ENCODE assay signal across 8 mouse cellular contexts in genomic region chr11:77982441-77982905, GRCm38 (mm10). TPM values are rescaled to one million over a fixed set of nuclear protein-coding genes. Genes with fewer than 3 reads are reported as not detected.
DNase-seq lines count a peak whose midpoint lies in the region; ATAC-seq and TF ChIP-seq lines count a peak whose summit lies in the region.

Gene Phf12 (plus strand): TSS chr11:77982754.

- H3K4me3 ChIP-seq in ES-E14 (ENCODE audit: insufficient read depth in 1 of 2, low read depth in 1 of 2, low read length in 2 of 2, poor library complexity in 1 of 2, severe bottlenecking in 1 of 2): peak within 1 kb of the TSS; percentile 77 to 88
- H3K4me3 ChIP-seq in forebrain, embryonic 15.5 days: peak within 1 kb of the TSS; percentile 83
- H3K4me3 ChIP-seq in lung, adult 2 months (replicated peaks; ENCODE audit: extremely low read depth, low read depth, low read length): peak within 1 kb of the TSS; percentile 99

- H3K4me1 ChIP-seq in ES-E14 (ENCODE audit: control insufficient read depth in 2 of 2, insufficient read depth in 2 of 2, low read length in 2 of 2, poor library complexity in 1 of 2): peaks cover 2 to 3% of the 10 kb centered on the region in 2 experiments; a peak in 2 of 4 replicates
- peaks cover 26% of the 10 kb centered on the region for H3K4me1 ChIP-seq in forebrain, embryonic 15.5 days
- H3K4me1 ChIP-seq in lung, adult 2 months (ENCODE audit: control insufficient read depth, insufficient read depth, low read length): peaks cover 6% of the 10 kb centered on the region; the same call in 1 of the 2 replicates

- DNase-seq in ES-E14 (ENCODE audit: low read depth, low spot score): peak; percentile 96
- DNase-seq in cerebellum, adult 11-12 months: peak; percentile 100
- DNase-seq in heart, postnatal 25 days (ENCODE audit: low spot score): peak; percentile 100
- peak; percentile 100 for DNase-seq in layer of hippocampus, adult 18-20 months (ENCODE audit: low spot score in 2 of 2)
- DNase-seq in lung, adult 2 months: peak; percentile 99
- peak; percentile 100 for DNase-seq in thymus, adult 18-20 months

- peak within 1 kb of the TSS; percentile 96 for H3K27ac ChIP-seq in ES-E14 (ENCODE audit: insufficient read depth, low read depth, low read length, poor library complexity, severe bottlenecking)
- H3K27ac ChIP-seq in forebrain, embryonic 15.5 days (replicated peaks): peak within 1 kb of the TSS; percentile 99

- no peaks in the 10 kb centered on the region for H3K27me3 ChIP-seq in forebrain, embryonic 15.5 days

- ATAC-seq in forebrain, embryonic 15.5 days (replicated peaks): peak; percentile 88
- ATAC-seq in neutrophil, adult 5-6 weeks (ENCODE audit: extremely low read depth, insufficient number of reproducible peaks, low FRiP score, poor library complexity, severe bottlenecking): peak; percentile 79

- no peak for TF ChIP-seq CTCF in lung, adult 2 months (IDR thresholded peaks at IDR 0.05; ENCODE audit: insufficient read depth, low read length)

- no peaks in the 10 kb centered on the region for H3K9me3 ChIP-seq in ES-E14 (ENCODE audit: control insufficient read depth, insufficient read depth, low read depth, low read length)
- H3K9me3 ChIP-seq in forebrain, embryonic 15.5 days: no peaks in the 10 kb centered on the region

- peak; percentile 58 for TF ChIP-seq POLR2A in lung, adult 2 months (IDR thresholded peaks at IDR 0.05; ENCODE audit: borderline replicate concordance, extremely low read depth, low read depth, low read length)

- WGBS in forebrain, embryonic 15.5 days: under 1% methylated on average over 59 of the region's 62 CpGs
- WGBS in lung, adult 2 months: under 1% methylated on average over 62 of the region's 62 CpGs

- intact Hi-C loops in heart, postnatal 25 days (cut with DNase I): no loop called here

- in situ Hi-C loops in ES-E14 (cut with MboI; ENCODE audit: low sequenced_read_pairs in 2 of 2, unreplicated experiment in 2 of 2): no loop called here

- peaks cover 8% of the 10 kb centered on the region; the same call in 1 of the 2 replicates for H3K36me3 ChIP-seq in ES-E14 (ENCODE audit: control insufficient read depth, insufficient read depth, low read length, poor library complexity, severe bottlenecking)
- peaks cover 23% of the 10 kb centered on the region for H3K36me3 ChIP-seq in forebrain, embryonic 15.5 days

- H3K9ac ChIP-seq in ES-E14 (ENCODE audit: insufficient read depth, low read depth, low read length, poor library complexity, severe bottlenecking): peak within 1 kb of the TSS; percentile 94
- H3K9ac ChIP-seq in forebrain, embryonic 15.5 days (replicated peaks): peak within 1 kb of the TSS; percentile 85

- H3K4me2 ChIP-seq in forebrain, embryonic 15.5 days (replicated peaks): peak within 1 kb of the TSS; percentile 83

TF ChIP-seq in ES-E14, 5 proteins besides CTCF, POLR2A, EP300 and RAD21:
- TF ChIP-seq HCFC1 (IDR thresholded peaks at IDR 0.05; ENCODE audit: borderline replicate concordance, insufficient read depth, low read length): peak; percentile 70; the same call in 1 of the 2 replicates
- no peak for TF ChIP-seq ZC3H11A (IDR thresholded peaks at IDR 0.05; ENCODE audit: borderline replicate concordance, low read depth, low read length)

RNA-seq across cellular contexts. Expression of gene Phf12, which starts in this region (rescaled TPM):
- 38.4 and 42.0 TPM in 2 replicates for total RNA-seq in ES-E14 (2012; rRNA removed)
- 22.5 and 26.0 TPM in 2 replicates for polyA plus RNA-seq in forebrain, embryonic 15.5 days (2015; fragmentation: Nextera tagmentation; extraction: Ambion mirVana)
- 10 to 100 TPM; 23.7 to 28.6 TPM for total RNA-seq in heart, postnatal 25 days (2021)
- 10 to 100 TPM; 52.6 to 55.4 TPM for total RNA-seq in layer of hippocampus, adult 18-20 months (2021)
- 50.4 and 55.3 TPM in 2 replicates for polyA plus RNA-seq in lung, adult 2 months (2012; rRNA removed)
- 87.8 and 113 TPM in 2 replicates for total RNA-seq in neutrophil, adult 5-6 weeks (2017)

Comparison
In these comparisons a context has a peak if more than half of its experiments do, and no peak if none do; other contexts are left out.
1. Peak in every context shown above with its lines: DNase-seq, ATAC-seq, H3K4me3 ChIP-seq and H3K27ac ChIP-seq.